In the genomic region with DNA sequence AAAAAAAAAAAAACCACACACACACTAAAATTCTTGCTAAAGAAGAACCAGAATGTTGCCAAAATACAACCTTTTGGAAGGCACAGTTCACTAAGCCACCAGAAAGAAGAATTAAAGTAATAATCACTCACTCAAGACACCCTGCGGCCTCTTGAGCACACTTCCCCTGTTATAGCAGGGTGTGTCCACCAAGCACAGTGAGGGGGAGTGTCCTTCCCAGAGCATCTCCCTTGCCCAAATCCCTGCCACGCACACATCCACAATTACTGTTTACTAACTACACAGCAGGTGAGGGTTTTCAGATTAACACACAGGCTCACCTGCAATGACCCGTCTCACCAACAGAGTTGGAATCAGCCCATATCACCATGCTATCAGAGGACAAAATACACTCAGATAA, we compare ENCODE assay signal across 14 mouse cellular contexts. TPM values are rescaled to one million over a fixed set of nuclear protein-coding genes. Genes with fewer than 3 reads are reported as not detected.
"Had no signal": no experiment of that assay in that cellular context is flagged by ENCODE, and none has a peak within 500 bp of the region (broad histone marks: within the 10 kb centered on the region; RNA-seq: fewer than 3 reads in every experiment).

No protein-coding gene starts in this region.

- H3K9ac ChIP-seq: limb, embryonic 12.5 days; liver, embryonic 13.5 days; liver, postnatal 0 days; neural tube, embryonic 12.5 days had no signal

- H3K4me3 ChIP-seq: layer of hippocampus, adult 2 months; limb, embryonic 12.5 days; liver, embryonic 13.5 days; neural tube, embryonic 12.5 days had no signal

- H3K9me3 ChIP-seq: limb, embryonic 12.5 days; liver, embryonic 13.5 days; megakaryocyte, embryonic 14.5 days; neural tube, embryonic 12.5 days had no signal

- H3K27ac ChIP-seq: layer of hippocampus, adult 2 months; limb, embryonic 12.5 days; liver, embryonic 13.5 days; neural tube, embryonic 12.5 days; stomach, postnatal 0 days had no signal

- H3K36me3 ChIP-seq: limb, embryonic 12.5 days; liver, embryonic 13.5 days; neural tube, embryonic 12.5 days had no signal

- ATAC-seq: liver, postnatal 0 days had no signal

- H3K27me3 ChIP-seq: neural tube, embryonic 12.5 days had no signal

- DNase-seq: kidney, postnatal 25 days; liver; liver, embryonic 13.5 days; liver, postnatal 0 days; lung, postnatal 36 days; midbrain, embryonic 14.5 days; thymus, postnatal 4 days had no signal

- H3K4me2 ChIP-seq: limb, embryonic 12.5 days; liver, embryonic 13.5 days; neural tube, embryonic 12.5 days had no signal

RNA-seq across cellular contexts. Expression of gene Fam189a2, which starts 8.0 kb away (rescaled TPM):
- total RNA-seq: monocyte, adult 5-6 weeks; neutrophil, adult 5-6 weeks had no signal
